Mouse (Mus musculus) layer of hippocampus, adult 11-12 months (tissue): Measurements from ENCODE around the gene Mtf2.
"Not testable (repeated sequence)": the region's sequence is repeated elsewhere in the genome, so short reads cannot be mapped to it uniquely, and the experiment has no call there.

ENCODE experiments used
- DNase-seq: peaks from one replicate; pipeline ENCODE4 v3.0.0; 2022; ENCODE audit warnings: low spot score

Mtf2 gene

GRCm38 (mm10) chr5:108082380-108082779 is 16.9 kb downstream of the Mtf2 start:
- no peak for DNase-seq

GRCm38 (mm10) chr5:108085440-108085839 is 20.0 kb downstream of the Mtf2 start:
- DNase-seq: no peak

GRCm38 (mm10) chr5:108092731-108093130 is 27.3 kb downstream of the Mtf2 start:
- not testable (repeated sequence) for DNase-seq

GRCm38 (mm10) chr5:108097676-108098075 is 32.2 kb downstream of the Mtf2 start:
- no peak for DNase-seq

DNA sequence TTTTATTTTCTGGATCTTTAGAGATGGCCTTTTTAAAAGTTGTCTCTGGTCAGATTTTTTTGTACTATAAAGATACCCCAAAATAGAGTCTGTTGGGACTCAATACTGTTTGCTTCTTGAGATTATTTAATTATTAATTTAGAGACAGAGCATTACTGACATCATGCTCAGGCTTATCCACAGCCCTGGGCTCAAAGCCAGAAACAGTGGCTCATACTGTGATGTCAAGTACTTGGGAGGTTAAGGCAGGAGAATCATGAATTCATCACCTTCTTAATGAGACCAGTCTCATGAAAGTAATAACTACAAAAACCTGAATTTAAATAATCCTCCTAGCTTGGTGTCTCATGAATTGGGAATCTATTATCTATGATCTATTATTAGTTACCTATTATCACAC is 34.7 kb downstream of the Mtf2 start:
- no peak for DNase-seq

DNA sequence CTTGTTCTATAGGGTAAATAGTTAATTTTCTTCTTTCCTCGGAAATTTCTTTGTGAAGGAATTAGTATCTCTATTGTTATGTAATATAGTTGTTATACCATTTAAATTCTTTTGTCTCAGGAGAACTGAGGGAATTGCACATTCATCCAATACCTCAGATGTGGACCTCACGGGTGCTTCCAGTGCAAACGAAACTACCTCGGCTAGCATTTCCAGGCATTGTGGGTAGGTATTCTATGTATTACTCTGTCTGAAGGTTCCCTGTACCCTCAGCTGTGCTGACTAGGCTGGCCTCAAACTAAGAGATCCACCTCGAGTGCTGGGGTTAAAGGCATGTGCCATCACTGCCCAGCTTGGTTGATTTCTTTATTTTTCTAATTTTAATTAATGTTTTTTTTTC is 38.8 kb downstream of the Mtf2 start:
- DNase-seq: no peak

- DNase-seq: no peak
Observed at GRCm38 (mm10) chr5:108109346-108109745, 43.9 kb downstream of the Mtf2 start.

DNA sequence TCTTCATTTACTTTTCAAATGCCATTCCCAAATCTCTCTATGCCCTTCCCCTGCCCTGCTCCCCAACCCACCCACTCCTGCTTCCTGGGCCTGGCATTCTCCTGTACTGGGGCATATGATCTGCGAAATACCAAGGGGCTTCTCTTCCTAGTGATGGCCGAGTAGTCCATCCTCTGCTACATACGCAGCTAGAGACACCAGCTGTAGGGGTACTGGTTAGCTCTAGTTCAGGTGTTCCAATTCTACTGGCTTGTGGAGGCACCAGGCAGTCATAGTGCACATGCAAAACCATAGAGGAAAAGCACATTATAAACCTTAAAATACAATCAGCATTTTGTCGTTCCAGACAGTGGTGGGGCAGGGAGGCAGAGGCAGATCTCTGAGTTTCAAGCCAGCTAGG is 52.2 kb downstream of the Mtf2 start:
- DNase-seq: no peak

- no peak for DNase-seq
Observed at GRCm38 (mm10) chr5:108120221-108120900, 54.9 kb downstream of the Mtf2 start.

DNA sequence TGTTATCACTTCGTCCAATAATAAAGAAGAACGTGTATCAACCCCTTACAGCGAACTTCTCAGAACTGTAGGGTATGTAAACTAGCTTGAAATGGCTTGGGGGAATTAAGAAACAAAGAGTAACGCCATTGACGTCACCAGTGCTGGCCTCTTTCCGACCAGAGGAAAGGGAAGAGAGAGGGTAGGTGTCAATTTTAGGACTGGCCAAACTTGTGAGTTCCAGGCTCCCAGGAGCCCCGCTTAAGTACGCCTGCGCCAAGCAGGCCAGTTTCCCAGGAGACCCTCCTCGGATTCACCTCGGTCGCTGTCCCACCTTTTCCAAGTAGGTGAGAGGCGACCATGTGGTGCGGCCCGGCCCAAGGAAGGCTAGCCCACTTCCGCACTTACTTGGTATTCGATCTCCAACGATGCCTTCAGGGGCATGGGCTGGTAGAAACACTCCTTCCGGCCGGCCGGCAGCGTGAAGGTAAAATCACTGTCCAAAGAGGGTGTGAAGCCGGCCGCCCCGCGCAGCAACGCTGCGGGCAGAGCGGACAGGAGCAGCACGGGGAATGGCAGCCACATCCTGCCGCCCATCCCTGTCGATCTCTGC is 66.5 kb downstream of the Mtf2 start:
- DNase-seq: peak; percentile 27

DNA sequence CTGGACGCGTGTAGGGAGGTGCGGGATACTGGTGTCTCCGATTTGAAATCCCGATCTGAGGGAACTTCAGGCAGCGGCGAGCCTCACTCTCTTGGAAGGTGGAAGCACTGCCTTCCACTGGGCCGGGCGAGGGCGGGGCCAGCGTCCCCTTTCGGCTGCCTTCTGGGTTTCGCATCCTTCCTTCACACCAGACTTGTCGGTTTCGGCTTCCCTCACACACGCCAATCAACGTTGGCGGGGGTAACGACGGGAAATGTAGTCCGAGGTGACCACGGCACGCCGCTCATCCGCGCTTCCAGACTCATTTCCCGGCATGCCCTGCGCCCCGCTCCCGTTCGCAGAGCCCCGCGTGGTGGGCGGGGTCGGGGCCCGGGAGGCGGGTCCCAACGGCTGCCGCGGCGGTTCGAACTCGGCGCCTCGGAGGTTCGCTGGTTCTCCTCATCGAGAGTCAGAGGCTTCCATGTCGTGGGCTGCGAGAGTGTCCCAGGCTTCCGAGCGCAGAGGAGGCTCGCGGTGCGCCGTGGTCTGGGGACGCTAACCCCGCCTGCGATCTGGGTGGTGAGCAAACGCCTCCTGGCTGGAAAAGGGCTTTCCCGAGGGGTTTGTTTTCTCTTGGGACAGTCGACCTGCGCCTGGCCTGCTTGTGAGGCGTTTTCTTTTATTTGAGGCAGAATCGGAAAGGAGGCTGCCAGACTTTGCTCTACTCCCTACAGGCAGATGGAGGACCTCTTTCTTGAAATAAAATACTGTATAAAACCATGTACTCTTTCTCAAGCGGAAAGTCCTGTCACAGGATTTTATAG is 67.2 kb downstream of the Mtf2 start, which contains the start of the genes Tmed5 and Ccdc18:
Gene Tmed5, minus strand, starts transcription at position 180 of the 803 bp plus-strand sequence.
Gene Ccdc18, plus strand, starts transcription at position 435 of the 803 bp plus-strand sequence.
- peak; percentile 97 for DNase-seq

DNA sequence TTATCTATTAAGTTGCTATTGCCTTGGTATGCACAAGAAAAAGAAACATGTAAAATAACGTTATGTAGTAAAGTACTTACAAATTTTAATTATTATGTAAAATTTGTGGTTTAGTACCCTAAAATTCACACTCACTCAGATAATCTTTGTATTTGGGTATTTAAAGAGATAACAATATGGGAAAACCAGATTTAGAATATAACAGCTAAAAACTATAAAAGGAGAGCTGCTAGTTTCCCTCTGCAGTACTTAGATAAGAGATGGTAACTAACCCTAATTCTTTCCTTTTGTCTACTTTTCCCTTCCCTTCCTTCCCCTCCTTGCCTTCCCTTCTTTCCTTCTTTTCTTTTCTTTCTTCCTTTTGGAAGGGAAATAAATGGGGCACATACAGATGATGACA is 87.1 kb downstream of the Mtf2 start:
- DNase-seq: no peak
